Mouse (Mus musculus) adrenal gland, postnatal 10 days (tissue): Measurements from ENCODE around the gene Mpnd. TPM values are rescaled to one million over a fixed set of nuclear protein-coding genes. Genes with fewer than 3 reads are reported as not detected.

Source experiments
- DNase-seq: peaks from one replicate; pipeline ENCODE4 v3.0.0; 2021; ENCODE audit warnings: mixed read lengths
- long read RNA-seq, 2 experiments: library from polyadenylated mRNA; stranded (forward); transcript quantifications; one replicate each; pipeline ENCODE4 v2.0.0; 2021
- total RNA-seq, 2 experiments: library from RNA; stranded (reverse); gene quantifications; 2 replicates each; pipeline ENCODE4 v1.2.3; 2021

Mpnd gene
- total RNA-seq: 10 to 100 TPM; 77.0 to 91.2 TPM
- long read RNA-seq, experiment 1, transcript Mpnd-204 (13 exons, 1,701 nt): major isoform, 187 of 231 reads
- long read RNA-seq, experiment 1, partial matches to known transcripts: 38 of 231 reads
- long read RNA-seq, experiment 1, other reads (novel, unspliced or antisense): 6 of 231 reads
- long read RNA-seq, experiment 2, transcript Mpnd-204 (13 exons, 1,701 nt): major isoform, 67 of 96 reads
- long read RNA-seq, experiment 2, partial matches to known transcripts: 22 of 96 reads
- long read RNA-seq, experiment 2, other reads (novel, unspliced or antisense): 7 of 96 reads

- no peak for DNase-seq
Observed at GRCm38 (mm10) chr17:56005415-56006061, at the start of gene Mpnd, which contains the start of gene Stap2. Gene Mpnd, plus strand, starts transcription at chr17:56005711. Gene Stap2, minus strand, starts transcription at chr17:56005584.

GRCm38 (mm10) chr17:55956129-55956528 is 49.4 kb upstream of the Mpnd start:
- DNase-seq: peak; percentile 76

GRCm38 (mm10) chr17:55956591-55956990 is 48.9 kb upstream of the Mpnd start:
- no peak for DNase-seq

DNA sequence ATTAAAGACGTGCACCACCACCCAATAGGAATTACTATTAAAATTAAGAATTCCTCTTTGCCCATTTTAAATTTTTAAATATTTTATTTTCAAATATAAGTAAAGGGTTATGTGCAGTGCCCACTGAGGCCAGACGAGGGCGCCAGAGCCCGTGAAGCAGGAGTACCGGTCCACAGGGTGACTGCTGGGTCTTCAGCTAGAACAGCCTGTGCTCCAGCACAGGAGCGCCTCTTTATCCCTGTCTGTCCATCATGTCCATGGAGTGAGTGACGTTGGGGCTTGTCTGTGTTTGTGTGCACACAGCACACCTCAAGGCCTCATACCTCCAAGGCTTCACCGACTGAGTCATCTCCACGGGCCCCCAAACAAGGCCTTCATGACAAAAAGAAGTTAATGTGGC is 48.3 kb upstream of the Mpnd start:
- DNase-seq: peak; percentile 87

GRCm38 (mm10) chr17:55957726-55958583 is 47.6 kb upstream of the Mpnd start:
- no peak for DNase-seq

- DNase-seq: no peak
Observed at GRCm38 (mm10) chr17:55958584-55958886, 47.0 kb upstream of the Mpnd start.

- peak; percentile 94 for DNase-seq
Observed at GRCm38 (mm10) chr17:55958918-55959728, 46.4 kb upstream of the Mpnd start, which contains the start of gene Yju2. Gene Yju2, plus strand, starts transcription at chr17:55959099.

DNA sequence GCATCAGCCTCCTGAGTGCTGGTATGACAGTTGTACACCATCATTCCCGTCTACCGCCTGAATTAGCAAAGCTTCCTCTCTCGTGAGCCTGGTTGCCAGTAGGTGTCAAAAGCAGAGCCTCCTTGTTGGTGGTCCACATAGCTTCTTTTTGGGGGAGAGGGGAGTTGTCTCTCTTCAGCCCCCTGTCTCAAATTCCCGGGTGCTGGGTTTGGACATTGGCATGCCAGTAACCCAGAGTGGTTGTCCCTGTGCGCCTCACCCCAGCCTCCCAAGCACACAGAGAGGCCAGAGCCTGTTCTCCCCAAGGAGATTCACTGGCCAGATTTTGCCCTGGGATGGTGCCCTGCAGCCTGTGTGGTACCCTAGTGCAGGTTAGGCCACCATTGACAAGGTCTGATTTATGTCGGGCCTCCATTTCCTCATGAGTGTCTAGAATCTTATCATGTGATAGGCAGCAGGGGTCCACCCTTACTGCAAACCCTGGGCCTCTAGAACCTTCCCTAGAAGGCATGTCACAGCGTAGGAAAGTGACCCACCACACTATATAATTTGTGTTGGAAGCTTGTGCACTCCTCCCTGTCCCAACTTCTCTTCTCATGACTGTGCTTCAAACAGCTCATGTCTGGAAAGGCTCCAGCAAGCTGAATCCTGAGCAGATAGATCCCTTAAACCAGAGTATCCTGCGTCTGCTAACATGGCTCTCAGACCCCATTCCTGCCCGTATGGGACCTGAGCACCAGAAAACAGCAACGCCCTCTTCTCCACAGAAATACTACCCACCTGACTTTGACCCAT is 45.4 kb upstream of the Mpnd start:
- no peak for DNase-seq

GRCm38 (mm10) chr17:55960791-55961190 is 44.7 kb upstream of the Mpnd start:
- no peak for DNase-seq

DNA sequence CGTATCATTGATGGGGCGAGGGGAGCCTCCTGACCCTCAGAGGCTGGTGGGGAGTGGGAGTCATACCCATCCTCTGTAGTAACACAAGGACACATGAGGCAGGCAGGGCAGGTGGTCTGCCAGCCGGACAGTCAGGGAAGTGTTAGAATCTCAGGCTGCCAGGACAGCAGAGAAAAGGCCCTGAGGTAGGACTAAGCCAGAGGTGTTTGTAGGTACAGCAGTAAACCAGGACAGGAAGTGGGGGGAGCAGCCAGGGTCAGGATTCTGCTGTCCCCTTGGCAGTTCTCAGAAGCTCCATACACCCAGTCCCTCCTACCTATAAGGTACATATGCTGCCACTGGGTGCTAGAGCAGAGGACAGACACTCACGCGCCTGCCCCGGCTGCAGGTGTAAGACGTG is 43.9 kb upstream of the Mpnd start:
- no peak for DNase-seq

DNA sequence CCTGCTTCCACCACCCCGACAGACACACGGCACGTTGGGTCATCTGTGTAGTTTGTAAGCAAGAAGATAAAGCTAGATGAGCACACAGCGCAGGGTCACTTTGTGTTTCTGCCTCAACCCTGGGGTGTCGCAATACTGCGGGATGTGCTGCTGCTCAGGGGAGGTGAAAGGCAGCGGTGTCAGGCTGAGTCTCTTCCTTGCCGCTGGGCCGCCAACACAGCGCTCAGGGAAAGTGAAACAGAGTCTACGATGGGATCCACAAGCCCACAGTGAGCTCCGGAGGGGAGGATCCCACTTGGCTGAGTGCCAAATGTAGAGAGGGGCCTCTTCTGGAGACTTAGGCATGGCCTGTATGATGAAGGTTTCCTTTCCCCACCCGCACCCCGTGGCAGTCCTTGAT is 42.3 kb upstream of the Mpnd start:
- no peak for DNase-seq

DNA sequence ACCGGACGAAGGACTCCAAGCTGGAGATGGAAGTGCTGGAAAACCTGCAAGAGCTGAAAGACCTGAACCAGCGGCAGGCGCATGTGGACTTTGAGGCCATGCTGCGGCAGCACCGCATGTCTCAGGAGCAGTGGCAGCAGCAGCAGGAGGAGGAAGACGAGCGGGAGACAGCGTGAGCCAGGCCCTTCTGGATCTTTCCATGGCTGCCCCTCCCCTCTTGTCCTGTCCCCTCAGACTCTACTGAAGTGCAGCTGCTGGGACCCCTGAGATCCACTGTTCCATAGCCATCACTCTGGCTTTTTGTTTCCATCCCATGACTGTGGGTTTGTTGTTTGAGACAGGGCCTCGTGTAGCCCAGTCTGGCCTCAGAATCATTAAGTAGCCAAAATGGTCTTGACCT is 41.0 kb upstream of the Mpnd start:
- DNase-seq: no peak

- peak; percentile 2 for DNase-seq
Observed at GRCm38 (mm10) chr17:55964996-55965395, 40.5 kb upstream of the Mpnd start.

GRCm38 (mm10) chr17:55967186-55967585 is 38.3 kb upstream of the Mpnd start:
- DNase-seq: no peak

DNA sequence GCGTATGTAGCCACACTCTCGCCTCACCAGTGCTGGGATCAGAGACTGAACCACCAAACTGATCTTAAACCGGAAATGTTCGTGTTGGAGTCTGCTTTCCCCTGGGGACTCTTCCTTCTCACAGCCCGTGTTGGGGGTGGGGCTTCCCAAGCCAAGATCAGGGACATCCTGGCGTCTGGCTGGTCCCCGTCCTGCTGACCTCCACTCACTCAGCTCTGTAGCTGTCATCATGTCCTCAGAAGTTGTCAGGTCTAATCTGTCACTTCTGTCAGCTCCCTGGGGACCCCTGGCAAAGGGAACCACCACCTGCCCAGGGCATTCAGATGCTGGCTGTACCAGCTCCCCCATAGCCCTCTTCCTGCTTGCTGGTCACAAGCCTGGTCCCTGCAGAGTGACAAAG is 37.3 kb upstream of the Mpnd start:
- no peak for DNase-seq

- no peak for DNase-seq
Observed at GRCm38 (mm10) chr17:55969560-55969959, 36.0 kb upstream of the Mpnd start.

DNA sequence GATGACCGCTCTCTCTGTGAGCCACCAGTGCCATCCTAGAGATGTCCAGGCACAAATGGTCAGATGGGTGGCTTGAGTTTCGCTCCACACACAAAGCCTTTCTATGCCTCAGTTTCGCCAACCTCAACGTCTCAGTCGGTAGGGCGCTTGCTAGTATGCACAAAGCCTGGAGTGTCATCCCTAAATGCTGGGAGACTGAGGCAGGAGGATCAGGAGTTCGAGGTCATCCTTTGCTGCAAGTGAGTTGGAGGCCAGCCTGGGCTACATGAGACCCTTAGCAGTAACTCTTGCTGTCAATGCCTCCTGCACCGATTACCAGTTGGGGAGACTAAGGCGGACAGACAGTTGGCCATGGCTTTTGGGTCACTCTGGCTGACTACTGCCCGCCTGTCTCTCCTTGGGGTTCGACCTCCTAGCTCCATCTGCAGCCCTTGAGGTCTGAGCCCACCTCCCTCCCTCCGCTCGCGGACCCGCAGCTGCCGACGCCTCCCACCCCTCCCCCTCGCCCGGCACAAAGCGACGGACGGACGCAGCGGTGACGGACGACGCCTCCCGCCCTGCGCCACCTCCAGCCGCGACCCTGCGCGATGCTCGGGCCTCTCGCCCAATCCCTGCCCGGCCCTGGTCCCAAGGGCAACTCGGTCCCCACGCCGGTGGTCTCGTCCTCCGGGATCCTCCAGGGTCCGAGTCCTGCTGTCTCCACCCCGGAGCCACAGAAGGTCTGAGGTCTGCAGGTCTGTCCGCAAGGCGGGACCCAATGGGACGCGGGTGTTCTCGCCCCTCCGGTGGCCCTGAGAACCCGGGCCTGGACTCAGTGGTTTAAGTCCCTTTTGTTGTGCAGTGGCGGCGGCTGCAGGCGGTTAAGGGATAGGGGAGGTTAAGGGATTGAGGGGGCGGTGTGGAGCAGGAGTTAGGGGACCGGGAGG is 35.3 kb upstream of the Mpnd start, which contains the start of gene Shd:
Gene Shd, plus strand, starts transcription at position 502 of the 926 bp plus-strand sequence.
- peak; percentile 62 for DNase-seq

DNA sequence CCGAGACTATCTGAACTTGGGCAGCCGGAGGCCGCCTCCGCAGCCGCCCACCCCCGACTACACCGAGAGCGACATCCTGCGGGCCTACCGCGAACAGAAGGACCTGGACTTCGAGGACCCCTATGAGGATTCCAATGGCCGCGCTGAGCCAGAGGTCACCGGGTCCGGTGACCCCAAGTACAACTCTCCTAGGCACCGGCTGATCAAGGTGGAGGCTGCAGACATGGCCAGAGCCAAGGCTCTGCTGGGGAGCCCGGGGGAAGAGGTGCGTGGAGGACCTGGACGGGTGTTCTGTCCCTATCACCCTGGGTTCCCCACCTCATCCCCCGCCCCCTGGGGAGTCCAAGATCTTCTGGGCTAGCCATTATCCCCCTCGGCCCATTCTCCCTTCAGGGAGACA is 34.1 kb upstream of the Mpnd start:
- no peak for DNase-seq

DNA sequence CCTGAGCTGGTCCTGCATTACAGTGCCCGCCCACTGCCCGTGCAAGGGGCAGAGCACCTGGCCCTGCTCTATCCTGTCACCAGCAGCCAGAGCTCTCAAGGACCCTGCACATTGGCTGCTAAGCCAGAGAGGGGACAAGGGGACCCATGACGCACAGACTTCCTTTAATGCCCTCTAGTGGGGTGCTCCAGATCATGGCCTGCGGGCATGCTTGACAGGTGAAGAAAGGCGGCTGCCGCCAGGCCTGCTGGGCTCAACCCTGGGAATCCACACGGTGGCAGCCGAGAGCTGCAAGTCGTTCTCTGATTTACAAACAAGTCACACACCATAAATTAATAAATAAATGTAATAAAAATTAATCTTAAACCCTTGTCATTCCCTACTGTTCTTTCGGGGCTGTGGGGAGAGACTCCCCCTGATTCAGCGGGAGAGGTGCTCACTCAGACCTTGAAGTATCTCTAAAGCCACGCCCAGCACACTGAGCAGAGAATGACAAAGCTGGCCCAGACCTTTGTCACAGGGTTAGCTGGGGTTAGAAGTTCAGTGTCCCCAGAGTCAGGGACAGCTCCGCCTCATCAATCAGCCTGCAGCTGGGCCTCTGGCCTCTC is 29.2 kb upstream of the Mpnd start:
- peak; percentile 89 for DNase-seq

DNA sequence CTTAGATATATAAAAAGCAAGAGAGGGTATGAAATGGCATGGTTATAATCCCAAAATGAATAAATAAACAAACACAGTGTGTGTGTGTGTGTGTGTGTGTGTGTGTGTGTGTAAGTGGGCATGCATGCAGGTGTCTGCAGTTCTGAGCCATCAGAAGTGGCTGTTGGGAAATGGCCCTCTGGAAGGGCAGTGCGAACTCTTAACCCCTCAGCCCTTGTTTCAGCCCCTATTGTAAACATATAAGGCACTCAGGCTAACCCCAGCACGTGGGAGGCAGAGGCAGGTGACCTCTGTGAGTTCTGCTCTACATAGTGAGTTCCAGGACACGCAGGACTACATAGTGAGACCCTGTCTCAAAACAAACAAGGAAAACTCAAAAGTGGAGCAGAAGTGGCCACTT is 28.2 kb upstream of the Mpnd start:
- DNase-seq: no peak
